Mouse (Mus musculus) CH12.LX (cell line): ENCODE measurements at regions not wholly inside any gene's neighbourhood (a gene's known extent, or its start where the extent isn't known, plus 50 kb on each side); places are given as distances from the start of the nearest gene placed in this dataset.

Experiments used
- DNase-seq: peaks from one replicate; pipeline ENCODE4 v3.0.0-alpha.2; 2013; ENCODE audit errors: extremely low read depth
- H3K27ac ChIP-seq: 2 replicates; pipeline ENCODE4 v1.5.1; 2012; ENCODE audit warnings: low read depth, mild to moderate bottlenecking, control low read depth, moderate library complexity; ENCODE audit not compliant: insufficient read depth
- H3K27me3 ChIP-seq: replicated peaks from 2 replicates; pipeline ENCODE3; 2012; ENCODE audit warnings: inconsistent platforms
- H3K36me3 ChIP-seq, 2 experiments: replicated peaks in 1 of 2; 2 replicates each; pipeline versions ENCODE3 to v1.6.1; 2012; ENCODE audit warnings: inconsistent platforms in 1 of 2, low read length in 1 of 2, mild to moderate bottlenecking in 1 of 2, mixed read lengths in 1 of 2, moderate library complexity in 1 of 2; ENCODE audit not compliant: control insufficient read depth in 1 of 2, insufficient read depth in 1 of 2
- H3K4me1 ChIP-seq, 2 experiments: 2 replicates each; pipeline ENCODE4 v1.6.1; 2012; ENCODE audit warnings: inconsistent platforms in 1 of 2, moderate library complexity in 1 of 2; ENCODE audit not compliant: insufficient read depth in 2 of 2, control insufficient read depth in 1 of 2
- H3K4me2 ChIP-seq: 2 replicates; pipeline ENCODE4 v1.6.1; 2012; ENCODE audit warnings: low read depth, mild to moderate bottlenecking, control low read depth; ENCODE audit not compliant: poor library complexity, insufficient read depth, severe bottlenecking
- H3K4me3 ChIP-seq, 3 experiments: fragments of 150-350 bp in 1 of 3; sonication (generic) in 1 of 3; replicated peaks in 1 of 3; 2 replicates each; pipeline versions ENCODE3 to v1.5.1; 2011 to 2012; ENCODE audit warnings: low read depth in 2 of 3, low read length in 2 of 3, mild to moderate bottlenecking in 2 of 3, moderate library complexity in 2 of 3, control low read depth in 1 of 3, improper control_type of control experiment in 1 of 3, inconsistent platforms in 1 of 3, mixed read lengths in 1 of 3; ENCODE audit not compliant: poor library complexity in 1 of 3
- H3K79me2 ChIP-seq: replicated peaks from 2 replicates; pipeline ENCODE4 v1.6.1; 2012; ENCODE audit warnings: mild to moderate bottlenecking, moderate library complexity; ENCODE audit not compliant: control insufficient read depth, poor library complexity, insufficient read depth, severe bottlenecking; ENCODE audit errors: extremely low read depth
- H3K9ac ChIP-seq: 2 replicates; pipeline ENCODE4 v1.6.1; 2012; ENCODE audit warnings: low read depth, mild to moderate bottlenecking, control low read depth, moderate library complexity; ENCODE audit not compliant: insufficient read depth
- H3K9me3 ChIP-seq: replicated peaks from 2 replicates; pipeline ENCODE3; 2012; ENCODE audit warnings: low read length, inconsistent platforms, mixed read lengths
- CHD1 ChIP-seq: IDR thresholded peaks from 2 replicates; pipeline ENCODE4 v1.6.1; 2012; ENCODE audit warnings: low read depth, low read length, improper control_type of control experiment, inconsistent platforms
- CHD2 ChIP-seq: IDR thresholded peaks from 2 replicates; pipeline ENCODE4 v1.6.1; 2011; ENCODE audit warnings: low read length, improper control_type of control experiment
- CTCF ChIP-seq, 2 experiments: IDR thresholded peaks in 1 of 2; conservative IDR thresholded peaks in 1 of 2; 2 replicates each; pipeline ENCODE4 v1.5.1; 2011 to 2012; ENCODE audit warnings: low read depth in 2 of 2, low read length in 2 of 2, improper control_type of control experiment in 1 of 2, inconsistent platforms in 1 of 2, mild to moderate bottlenecking in 1 of 2, moderate library complexity in 1 of 2
- EP300 ChIP-seq: IDR thresholded peaks from 2 replicates; pipeline ENCODE4 v1.6.1; 2011; ENCODE audit warnings: low read length, improper control_type of control experiment
- IRF4 ChIP-seq: IDR thresholded peaks from 2 replicates; pipeline ENCODE4 v1.6.1; 2014; ENCODE audit warnings: low read depth, mild to moderate bottlenecking, inconsistent platforms, low read length, improper control_type of control experiment
- KAT2A ChIP-seq: IDR thresholded peaks from 2 replicates; pipeline ENCODE4 v1.6.1; 2012; ENCODE audit warnings: low read length, improper control_type of control experiment, inconsistent platforms; ENCODE audit not compliant: insufficient replicate concordance
- MAX ChIP-seq: IDR thresholded peaks from 2 replicates; pipeline ENCODE4 v1.6.1; 2011; ENCODE audit warnings: low read length, improper control_type of control experiment
- MEF2A ChIP-seq: IDR thresholded peaks from 2 replicates; pipeline ENCODE4 v1.6.1; 2014; ENCODE audit warnings: low read depth, mild to moderate bottlenecking, inconsistent platforms, low read length, improper control_type of control experiment, borderline replicate concordance
- MYC ChIP-seq: IDR thresholded peaks from 2 replicates; pipeline ENCODE4 v1.6.1; 2011; ENCODE audit warnings: low read depth, mild to moderate bottlenecking, improper control_type of control experiment, low read length
- NRF1 ChIP-seq: IDR thresholded peaks from 2 replicates; pipeline ENCODE4 v1.6.1; 2014; ENCODE audit warnings: low read depth, mild to moderate bottlenecking, inconsistent platforms, low read length, improper control_type of control experiment, moderate library complexity
- PAX5 ChIP-seq: IDR thresholded peaks from 2 replicates; pipeline ENCODE4 v1.6.1; 2012; ENCODE audit warnings: low read length, inconsistent platforms, mixed read lengths
- POLR2A ChIP-seq: IDR thresholded peaks from 2 replicates; pipeline ENCODE4 v1.6.1; 2011; ENCODE audit warnings: low read depth, mild to moderate bottlenecking, improper control_type of control experiment, low read length
- RCOR1 ChIP-seq: conservative IDR thresholded peaks from 2 replicates; pipeline ENCODE4 v1.6.1; 2012; ENCODE audit warnings: low read depth, mild to moderate bottlenecking, inconsistent platforms, low read length, improper control_type of control experiment
- SMC3 ChIP-seq: IDR thresholded peaks from 2 replicates; pipeline ENCODE4 v1.6.1; 2011; ENCODE audit warnings: low read depth, low read length, improper control_type of control experiment
- ZKSCAN1 ChIP-seq: IDR thresholded peaks from 2 replicates; pipeline ENCODE4 v1.6.1; 2012; ENCODE audit warnings: low read depth, inconsistent platforms, low read length, improper control_type of control experiment, borderline replicate concordance
- ZMIZ1 ChIP-seq: IDR thresholded peaks from 2 replicates; pipeline ENCODE4 v1.6.1; 2012; ENCODE audit warnings: low read depth, mild to moderate bottlenecking, inconsistent platforms, low read length, improper control_type of control experiment
- dilution Hi-C: fragments of 300-500 bp; cut with MboI; formaldehyde crosslinking; loops from 2 replicates; pipeline ENCODE4 v1.14.3; 2020; ENCODE audit warnings: low sequenced_read_pairs; ENCODE audit not compliant: extremely low pct_unique_long_range_greater_than_20kb, extremely low pct_ligation_motif_present
- in situ Hi-C: fragments of 300-500 bp; cut with MboI; formaldehyde crosslinking; loops from 3 replicates; pipeline ENCODE4 v1.14.3; 2019; ENCODE audit warnings: low sequenced_read_pairs, low pct_ligation_motif_present, low pct_unique_long_range_greater_than_20kb, mixed read lengths

DNA sequence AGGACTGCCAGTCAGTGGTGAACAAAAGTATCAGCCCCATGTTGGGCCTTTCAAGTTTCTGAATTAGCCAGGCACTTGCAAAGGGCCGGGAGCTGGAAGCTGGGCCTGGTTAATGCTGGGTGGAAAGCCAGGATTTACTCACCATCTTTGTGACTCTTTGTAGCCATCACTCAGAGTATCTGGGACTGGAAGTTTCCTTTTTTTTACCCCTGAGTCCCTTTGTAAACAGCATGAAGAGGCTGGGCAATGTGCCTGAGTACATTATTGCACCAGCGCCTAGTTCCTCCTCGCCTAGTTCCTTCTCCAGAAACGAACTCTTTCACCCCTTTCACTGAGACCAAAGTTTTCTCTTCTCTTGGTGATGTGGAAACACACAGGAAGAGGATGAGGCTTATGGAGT is 168.4 kb upstream of the Gypa start:
- no peaks in the 10 kb centered on the region for H3K9me3 ChIP-seq
- H3K36me3 ChIP-seq, result no peaks in the 10 kb centered on the region
- no peak for TF ChIP-seq ZKSCAN1
- TF ChIP-seq MAX, result no peak
- TF ChIP-seq RCOR1, result no peak
- H3K27ac ChIP-seq, result no peak overlapping the region
- no peak overlapping the region for H3K4me3 ChIP-seq
- no peaks in the 10 kb centered on the region for H3K79me2 ChIP-seq
- in situ Hi-C loops (no loop called here), dilution Hi-C loops (no loop called here)
- H3K4me2 ChIP-seq, result no peak overlapping the region
- H3K9ac ChIP-seq, result no peak overlapping the region
- no peak for DNase-seq
- 0 out of 4 replicates have a peak, but pooled peaks cover 0 to 2% of the 10 kb centered on the region in 2 experiments for H3K4me1 ChIP-seq
- H3K27me3 ChIP-seq, result no peaks in the 10 kb centered on the region

- dilution Hi-C loops (no loop called here), in situ Hi-C loops (no loop called here)
- no peaks in the 10 kb centered on the region for H3K36me3 ChIP-seq
- H3K4me3 ChIP-seq, result no peak overlapping the region
- no peak overlapping the region for H3K9ac ChIP-seq
- H3K4me2 ChIP-seq, result no peak overlapping the region
- H3K27ac ChIP-seq, result no peak overlapping the region
- no peak for DNase-seq
- no peak for TF ChIP-seq KAT2A
- no peak for TF ChIP-seq MEF2A
- no peak for TF ChIP-seq CHD2
- no peak for TF ChIP-seq IRF4
- no peak for TF ChIP-seq NRF1
- TF ChIP-seq MYC, result no peak
- no peak for TF ChIP-seq EP300
- TF ChIP-seq CTCF (conservative IDR thresholded peaks at IDR 0.05 in 1 of 2, IDR thresholded peaks at IDR 0.05 in 1 of 2; ENCODE audit: low read depth in 2 of 2, low read length in 2 of 2), result no peak
- TF ChIP-seq ZMIZ1, result no peak
- TF ChIP-seq CHD1, result no peak
- TF ChIP-seq POLR2A, result no peak
- no peak for TF ChIP-seq PAX5
- no peak for TF ChIP-seq SMC3
- TF ChIP-seq, all 38 proteins: peak for 0
- H3K9me3 ChIP-seq, result no peaks in the 10 kb centered on the region
- H3K27me3 ChIP-seq, result no peaks in the 10 kb centered on the region
- no peaks in the 10 kb centered on the region for H3K79me2 ChIP-seq
- peaks cover 2 to 22% of the 10 kb centered on the region in 2 experiments; a peak in 2 of 4 replicates for H3K4me1 ChIP-seq
Measured at GRCm38 (mm10) chr8:80318231-80318870, 175.2 kb upstream of the Gypa start.
